Mouse (Mus musculus): ENCODE results near the gene Bfsp2. TPM values are rescaled to one million over a fixed set of nuclear protein-coding genes. Genes with fewer than 3 reads are reported as not detected.

The Bfsp2 gene
- polyA plus RNA-seq, 1 experiment from 2014 or later = 0.28 TPM

GRCm38 (mm10) chr9:103501861-103502364 is 21.7 kb upstream of the Bfsp2 start:
- H3K4me1 ChIP-seq (replicated peaks; ENCODE audit: control insufficient read depth, insufficient read depth) = no peaks in the 10 kb centered on the region
- no peak overlapping the region for H3K4me3 ChIP-seq (ENCODE audit: low read depth, low read length)
- no peak overlapping the region for H3K9ac ChIP-seq (ENCODE audit: low read length)
- ATAC-seq (ENCODE audit: low FRiP score, low TSS enrichment) (0 out of 2 replicates have a peak, but pooled peaks have one; percentile 9), DNase-seq (ENCODE audit: low spot score) (no peak)
- no peak overlapping the region for H3K27ac ChIP-seq (replicated peaks)
- H3K36me3 ChIP-seq (ENCODE audit: control insufficient read depth, insufficient read depth, low read length) = no peaks in the 10 kb centered on the region
- TF ChIP-seq EP300 (optimal IDR thresholded peaks at IDR 0.05) (no peak), CTCF (IDR thresholded peaks at IDR 0.05; ENCODE audit: low read depth) (no peak)
- no peaks in the 10 kb centered on the region for H3K9me3 ChIP-seq (ENCODE audit: control insufficient read depth, low read length)
- no peaks in the 10 kb centered on the region for H3K27me3 ChIP-seq (ENCODE audit: control insufficient read depth, insufficient read depth, low read length)
- 24% methylated on average over 14 of the region's 14 CpGs for WGBS
- H3K4me2 ChIP-seq (replicated peaks; ENCODE audit: low read depth) = no peak overlapping the region

DNA sequence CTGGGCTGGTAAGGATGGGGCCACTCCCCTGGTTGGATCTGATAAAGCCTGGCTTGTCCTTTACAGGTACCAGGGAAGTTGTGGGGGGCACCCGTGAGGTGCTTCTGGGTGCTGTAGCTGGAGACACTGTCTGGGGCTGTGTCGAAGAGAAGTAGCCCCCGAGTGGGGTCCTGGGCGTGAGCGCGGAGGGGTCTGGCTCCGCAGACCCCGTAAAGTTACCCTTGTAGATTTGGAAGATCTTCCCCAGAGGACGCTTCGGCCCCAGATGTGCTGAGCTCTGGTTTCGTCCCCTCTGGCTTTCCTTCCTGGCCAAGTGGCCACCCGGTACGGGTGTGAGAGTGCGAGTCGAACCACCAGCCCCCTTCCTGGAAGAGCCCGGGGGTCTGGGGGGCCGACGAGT is 19.1 kb upstream of the Bfsp2 start:
- DNase-seq (ENCODE audit: low spot score) (no peak), ATAC-seq (ENCODE audit: low FRiP score, low TSS enrichment) (no peak)
- H3K4me1 ChIP-seq (replicated peaks; ENCODE audit: control insufficient read depth, insufficient read depth) = no peaks in the 10 kb centered on the region
- H3K36me3 ChIP-seq (ENCODE audit: control insufficient read depth, insufficient read depth, low read length) = no peaks in the 10 kb centered on the region
- WGBS = 90% methylated on average over 18 of the region's 18 CpGs
- no peaks in the 10 kb centered on the region for H3K9me3 ChIP-seq (ENCODE audit: control insufficient read depth, low read length)
- TF ChIP-seq CTCF (IDR thresholded peaks at IDR 0.05; ENCODE audit: low read depth) (no peak), EP300 (optimal IDR thresholded peaks at IDR 0.05) (no peak)
- no peak overlapping the region for H3K4me3 ChIP-seq (ENCODE audit: low read depth, low read length)
- no peaks in the 10 kb centered on the region for H3K27me3 ChIP-seq (ENCODE audit: control insufficient read depth, insufficient read depth, low read length)
- no peak overlapping the region for H3K9ac ChIP-seq (ENCODE audit: low read length)
- H3K4me2 ChIP-seq (replicated peaks; ENCODE audit: low read depth) = no peak overlapping the region
- H3K27ac ChIP-seq (replicated peaks) = no peak overlapping the region

DNA sequence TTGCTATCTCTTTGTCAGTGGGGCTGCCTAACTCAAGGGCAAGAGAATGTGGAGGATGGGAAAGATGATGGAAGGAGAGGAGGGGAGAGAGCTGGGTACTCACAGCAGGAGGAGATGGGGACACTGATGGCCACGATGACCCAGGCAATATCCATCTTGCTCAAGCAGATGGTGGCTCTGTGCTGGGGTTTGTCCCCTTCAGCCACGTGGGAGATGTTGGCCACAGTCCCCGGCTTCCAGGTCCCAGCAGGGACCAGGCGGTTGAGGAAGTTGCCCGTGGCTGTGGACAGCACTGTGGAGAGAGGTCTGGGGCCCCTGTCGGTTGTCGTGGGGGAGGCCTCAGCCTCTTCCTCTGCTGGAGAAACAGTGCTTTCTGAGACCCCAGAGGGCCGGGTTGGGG is 18.5 kb upstream of the Bfsp2 start:
- Histone ChIP-seq H3K4me1 (replicated peaks; ENCODE audit: control insufficient read depth, insufficient read depth) (no peaks in the 10 kb centered on the region), H3K4me3 (ENCODE audit: low read depth, low read length) (no peak overlapping the region), H3K27ac (replicated peaks) (no peak overlapping the region), H3K36me3 (ENCODE audit: control insufficient read depth, insufficient read depth, low read length) (no peaks in the 10 kb centered on the region), H3K27me3 (ENCODE audit: control insufficient read depth, insufficient read depth, low read length) (no peaks in the 10 kb centered on the region), H3K9ac (ENCODE audit: low read length) (no peak overlapping the region), H3K4me2 (replicated peaks; ENCODE audit: low read depth) (no peak overlapping the region), H3K9me3 (ENCODE audit: control insufficient read depth, low read length) (no peaks in the 10 kb centered on the region)
- 73% methylated on average over 8 of the region's 8 CpGs for WGBS
- no peak for ATAC-seq (ENCODE audit: low FRiP score, low TSS enrichment)
- TF ChIP-seq CTCF (IDR thresholded peaks at IDR 0.05; ENCODE audit: low read depth) = no peak
- no peak for TF ChIP-seq EP300 (optimal IDR thresholded peaks at IDR 0.05)
- DNase-seq (ENCODE audit: low spot score) = no peak

- Histone ChIP-seq H3K27me3 (ENCODE audit: control insufficient read depth, insufficient read depth, low read length) (no peaks in the 10 kb centered on the region), H3K4me2 (replicated peaks; ENCODE audit: low read depth) (no peak overlapping the region), H3K9ac (ENCODE audit: low read length) (no peak overlapping the region), H3K4me1 (replicated peaks; ENCODE audit: control insufficient read depth, insufficient read depth) (no peaks in the 10 kb centered on the region), H3K27ac (replicated peaks) (no peak overlapping the region), H3K36me3 (ENCODE audit: control insufficient read depth, insufficient read depth, low read length) (no peaks in the 10 kb centered on the region), H3K4me3 (ENCODE audit: low read depth, low read length) (no peak overlapping the region), H3K9me3 (ENCODE audit: control insufficient read depth, low read length) (no peaks in the 10 kb centered on the region)
- no peak for TF ChIP-seq EP300 (optimal IDR thresholded peaks at IDR 0.05)
- TF ChIP-seq CTCF (IDR thresholded peaks at IDR 0.05; ENCODE audit: low read depth) = no peak
- ATAC-seq (ENCODE audit: low FRiP score, low TSS enrichment) (no peak), DNase-seq (ENCODE audit: low spot score) (no peak)
- 79% methylated on average over 11 of the region's 11 CpGs for WGBS
Observed at GRCm38 (mm10) chr9:103495391-103495790, 15.2 kb upstream of the Bfsp2 start.

- H3K4me3 ChIP-seq (ENCODE audit: low read depth, low read length) = no peak overlapping the region
Observed at GRCm38 (mm10) chr9:103494346-103495020, 14.3 kb upstream of the Bfsp2 start.

GRCm38 (mm10) chr9:103491985-103492384 is 11.8 kb upstream of the Bfsp2 start:
- Histone ChIP-seq H3K36me3 (ENCODE audit: control insufficient read depth, insufficient read depth, low read length) (no peaks in the 10 kb centered on the region), H3K9ac (ENCODE audit: low read length) (no peak overlapping the region), H3K4me1 (replicated peaks; ENCODE audit: control insufficient read depth, insufficient read depth) (no peaks in the 10 kb centered on the region), H3K9me3 (ENCODE audit: control insufficient read depth, low read length) (no peaks in the 10 kb centered on the region), H3K27me3 (ENCODE audit: control insufficient read depth, insufficient read depth, low read length) (no peaks in the 10 kb centered on the region), H3K27ac (replicated peaks) (no peak overlapping the region), H3K4me3 (ENCODE audit: low read depth, low read length) (no peak overlapping the region), H3K4me2 (replicated peaks; ENCODE audit: low read depth) (no peak overlapping the region)
- DNase-seq (ENCODE audit: low spot score) (no peak), ATAC-seq (ENCODE audit: low FRiP score, low TSS enrichment) (no peak)
- 74% methylated on average over 8 of the region's 8 CpGs for WGBS
- TF ChIP-seq EP300 (optimal IDR thresholded peaks at IDR 0.05) = no peak

More at GRCm38 (mm10) chr9:103494346-103495020, 14.3 kb upstream of the Bfsp2 start:
- TF ChIP-seq EP300 (optimal IDR thresholded peaks at IDR 0.05) = no peak
- peak; percentile 97 for TF ChIP-seq CTCF (IDR thresholded peaks at IDR 0.05; ENCODE audit: low read depth)
- Histone ChIP-seq H3K9ac (ENCODE audit: low read length) (0 out of 2 replicates have a peak overlapping the region, but pooled peaks have one; percentile 31), H3K9me3 (ENCODE audit: control insufficient read depth, low read length) (no peaks in the 10 kb centered on the region), H3K4me2 (replicated peaks; ENCODE audit: low read depth) (no peak overlapping the region), H3K27ac (replicated peaks) (no peak overlapping the region), H3K27me3 (ENCODE audit: control insufficient read depth, insufficient read depth, low read length) (no peaks in the 10 kb centered on the region), H3K4me1 (replicated peaks; ENCODE audit: control insufficient read depth, insufficient read depth) (no peaks in the 10 kb centered on the region), H3K36me3 (ENCODE audit: control insufficient read depth, insufficient read depth, low read length) (no peaks in the 10 kb centered on the region)
- WGBS = 36% methylated on average over 7 of the region's 7 CpGs
- ATAC-seq (ENCODE audit: low FRiP score, low TSS enrichment) = peak; percentile 89
- DNase-seq (ENCODE audit: low spot score) = peak; percentile 80

All from stomach, postnatal 0 days (tissue).